In genomic region chr8:73618946-73619345, GRCm38 (mm10) we compare ENCODE assay signal across 9 mouse cellular contexts.
A peak's percentile ranks its signal among the peaks of the same experiment; 100 is the strongest.
DNase-seq lines count a peak whose midpoint lies in the region; ATAC-seq lines count a peak whose summit lies in the region.
"Had no signal": no experiment of that assay in that cellular context is flagged by ENCODE, and none has a peak within 500 bp of the region (broad histone marks: within the 10 kb centered on the region; RNA-seq: fewer than 3 reads in every experiment).

No protein-coding gene starts in this region.

- peak; percentile 31; the same call in 1 of the 2 replicates for ATAC-seq in stomach, embryonic 15.5 days (ENCODE audit: insufficient read depth, low FRiP score, low read depth)

- H3K36me3 ChIP-seq in stomach, embryonic 15.5 days = no peaks in the 10 kb centered on the region
- H3K36me3 ChIP-seq: liver, embryonic 15.5 days had no signal

- H3K9ac ChIP-seq in stomach, embryonic 15.5 days = no peak overlapping the region
- H3K9ac ChIP-seq: liver, embryonic 15.5 days had no signal

- H3K27ac ChIP-seq in stomach, embryonic 15.5 days = no peak overlapping the region
- H3K27ac ChIP-seq: liver, embryonic 15.5 days had no signal

- no peaks in the 10 kb centered on the region for H3K9me3 ChIP-seq in stomach, embryonic 15.5 days
- H3K9me3 ChIP-seq: liver, embryonic 15.5 days had no signal

- WGBS in stomach, embryonic 15.5 days = 82% methylated on average over 1 of the region's 1 CpGs

- no peaks in the 10 kb centered on the region for H3K4me1 ChIP-seq in stomach, embryonic 15.5 days
- H3K4me1 ChIP-seq: liver, embryonic 15.5 days had no signal

- peak; percentile 83 for DNase-seq in heart, adult 11 months
- DNase-seq in heart, adult 8-10 months (ENCODE audit: low spot score) = no peak
- DNase-seq in A20 (ENCODE audit: low read depth, low spot score) = peak; percentile 13
- DNase-seq in c-Kit-positive CD71-positive TER-119-positive erythroid progenitor cells, embryonic 14.5 days (ENCODE audit: low spot score) = peak; percentile 3
- DNase-seq in liver = peak; percentile 2
- DNase-seq in urinary bladder, postnatal 14 days (ENCODE audit: low spot score) = no peak
- no peak for DNase-seq in urinary bladder, adult 2 months (ENCODE audit: low spot score)

- no peak overlapping the region for H3K4me3 ChIP-seq in stomach, embryonic 15.5 days (replicated peaks)
- H3K4me3 ChIP-seq: liver, embryonic 15.5 days had no signal

- H3K4me2 ChIP-seq in stomach, embryonic 15.5 days = no peak overlapping the region
- H3K4me2 ChIP-seq: liver, embryonic 15.5 days had no signal

- no peaks in the 10 kb centered on the region for H3K27me3 ChIP-seq in stomach, embryonic 15.5 days (replicated peaks)
- H3K27me3 ChIP-seq: liver, embryonic 15.5 days had no signal

Comparison
In these comparisons a context has a peak if more than half of its experiments do, and no peak if none do; other contexts are left out.
1. DNase-seq: peak in heart, adult 11 months (single experiment), A20 (single experiment), c-Kit-positive CD71-positive TER-119-positive erythroid progenitor cells, embryonic 14.5 days (single experiment) and liver (single experiment); none in heart, adult 8-10 months (single experiment), urinary bladder, postnatal 14 days (single experiment) and urinary bladder, adult 2 months (single experiment).